Mouse (Mus musculus): ENCODE results near the gene Rplp0. TPM values are rescaled to one million over a fixed set of nuclear protein-coding genes. Genes with fewer than 3 reads are reported as not detected.
"Not testable (repeated sequence)": the region's sequence is repeated elsewhere in the genome, so short reads cannot be mapped to it uniquely, and the experiment has no call there.

Gene Rplp0
- 2,254 and 2,521 TPM in 2 replicates for polyA plus RNA-seq (2012; rRNA removed)

GRCm38 (mm10) chr5:115559237-115560101 lies at the start of gene Rplp0:
Rplp0 (plus strand) TSS chr5:115559467.
- DNase-seq (ENCODE audit: low read depth), result peak; percentile 100
- peak; percentile 99 for TF ChIP-seq CTCF (IDR thresholded peaks at IDR 0.05; ENCODE audit: borderline replicate concordance, extremely low read depth, insufficient read depth, insufficient read length)
- peak; percentile 94 for TF ChIP-seq POLR2A (IDR thresholded peaks at IDR 0.05; ENCODE audit: borderline replicate concordance, extremely low read depth, insufficient read depth, insufficient read length, poor library complexity, severe bottlenecking)

- no peak for TF ChIP-seq POLR2A (IDR thresholded peaks at IDR 0.05; ENCODE audit: borderline replicate concordance, extremely low read depth, insufficient read depth, insufficient read length, poor library complexity, severe bottlenecking)
- no peak for TF ChIP-seq CTCF (IDR thresholded peaks at IDR 0.05; ENCODE audit: borderline replicate concordance, extremely low read depth, insufficient read depth, insufficient read length)
- no peak for DNase-seq (ENCODE audit: low read depth)
These were observed 49.2 kb upstream of the Rplp0 start for GRCm38 (mm10) chr5:115509790-115510689.

GRCm38 (mm10) chr5:115512375-115512774 lies 46.9 kb upstream of the Rplp0 start:
- no peak for DNase-seq (ENCODE audit: low read depth)
- no peak for TF ChIP-seq POLR2A (IDR thresholded peaks at IDR 0.05; ENCODE audit: borderline replicate concordance, extremely low read depth, insufficient read depth, insufficient read length, poor library complexity, severe bottlenecking)
- TF ChIP-seq CTCF (IDR thresholded peaks at IDR 0.05; ENCODE audit: borderline replicate concordance, extremely low read depth, insufficient read depth, insufficient read length), result no peak

GRCm38 (mm10) chr5:115513246-115513645 lies 46.0 kb upstream of the Rplp0 start:
- TF ChIP-seq CTCF (IDR thresholded peaks at IDR 0.05; ENCODE audit: borderline replicate concordance, extremely low read depth, insufficient read depth, insufficient read length) (no peak), POLR2A (IDR thresholded peaks at IDR 0.05; ENCODE audit: borderline replicate concordance, extremely low read depth, insufficient read depth, insufficient read length, poor library complexity, severe bottlenecking) (no peak)
- DNase-seq (ENCODE audit: low read depth), result no peak

- no peak for DNase-seq (ENCODE audit: low read depth)
- no peak for TF ChIP-seq POLR2A (IDR thresholded peaks at IDR 0.05; ENCODE audit: borderline replicate concordance, extremely low read depth, insufficient read depth, insufficient read length, poor library complexity, severe bottlenecking)
- no peak for TF ChIP-seq CTCF (IDR thresholded peaks at IDR 0.05; ENCODE audit: borderline replicate concordance, extremely low read depth, insufficient read depth, insufficient read length)
These were observed 45.5 kb upstream of the Rplp0 start for GRCm38 (mm10) chr5:115513721-115514120.

GRCm38 (mm10) chr5:115514346-115514745 lies 44.9 kb upstream of the Rplp0 start:
- no peak for TF ChIP-seq POLR2A (IDR thresholded peaks at IDR 0.05; ENCODE audit: borderline replicate concordance, extremely low read depth, insufficient read depth, insufficient read length, poor library complexity, severe bottlenecking)
- no peak for TF ChIP-seq CTCF (IDR thresholded peaks at IDR 0.05; ENCODE audit: borderline replicate concordance, extremely low read depth, insufficient read depth, insufficient read length)
- DNase-seq (ENCODE audit: low read depth), result no peak

GRCm38 (mm10) chr5:115514896-115515587 lies 44.2 kb upstream of the Rplp0 start:
- DNase-seq (ENCODE audit: low read depth), result peak; percentile 65
- TF ChIP-seq CTCF (IDR thresholded peaks at IDR 0.05; ENCODE audit: borderline replicate concordance, extremely low read depth, insufficient read depth, insufficient read length) (no peak), POLR2A (IDR thresholded peaks at IDR 0.05; ENCODE audit: borderline replicate concordance, extremely low read depth, insufficient read depth, insufficient read length, poor library complexity, severe bottlenecking) (no peak)

- no peak for TF ChIP-seq POLR2A (IDR thresholded peaks at IDR 0.05; ENCODE audit: borderline replicate concordance, extremely low read depth, insufficient read depth, insufficient read length, poor library complexity, severe bottlenecking)
- no peak for TF ChIP-seq CTCF (IDR thresholded peaks at IDR 0.05; ENCODE audit: borderline replicate concordance, extremely low read depth, insufficient read depth, insufficient read length)
- no peak for DNase-seq (ENCODE audit: low read depth)
These were observed 43.0 kb upstream of the Rplp0 start for GRCm38 (mm10) chr5:115516081-115516907.

- DNase-seq (ENCODE audit: low read depth), result no peak
- TF ChIP-seq CTCF (IDR thresholded peaks at IDR 0.05; ENCODE audit: borderline replicate concordance, extremely low read depth, insufficient read depth, insufficient read length) (no peak), POLR2A (IDR thresholded peaks at IDR 0.05; ENCODE audit: borderline replicate concordance, extremely low read depth, insufficient read depth, insufficient read length, poor library complexity, severe bottlenecking) (no peak)
These were observed 42.4 kb upstream of the Rplp0 start for GRCm38 (mm10) chr5:115516908-115517307.

GRCm38 (mm10) chr5:115517501-115517900 lies 41.8 kb upstream of the Rplp0 start:
- no peak for DNase-seq (ENCODE audit: low read depth)
- TF ChIP-seq CTCF (IDR thresholded peaks at IDR 0.05; ENCODE audit: borderline replicate concordance, extremely low read depth, insufficient read depth, insufficient read length) (no peak), POLR2A (IDR thresholded peaks at IDR 0.05; ENCODE audit: borderline replicate concordance, extremely low read depth, insufficient read depth, insufficient read length, poor library complexity, severe bottlenecking) (no peak)

- DNase-seq (ENCODE audit: low read depth), result not testable (repeated sequence)
These were observed 41.1 kb upstream of the Rplp0 start for GRCm38 (mm10) chr5:115518214-115518613.
